Mouse (Mus musculus): ENCODE measurements around the gene Gfra1. TPM values are rescaled to one million over a fixed set of nuclear protein-coding genes. Genes with fewer than 3 reads are reported as not detected.

The Gfra1 gene
- polyA plus RNA-seq, 1 experiment from 2014 or later, result 15.0 TPM

DNA sequence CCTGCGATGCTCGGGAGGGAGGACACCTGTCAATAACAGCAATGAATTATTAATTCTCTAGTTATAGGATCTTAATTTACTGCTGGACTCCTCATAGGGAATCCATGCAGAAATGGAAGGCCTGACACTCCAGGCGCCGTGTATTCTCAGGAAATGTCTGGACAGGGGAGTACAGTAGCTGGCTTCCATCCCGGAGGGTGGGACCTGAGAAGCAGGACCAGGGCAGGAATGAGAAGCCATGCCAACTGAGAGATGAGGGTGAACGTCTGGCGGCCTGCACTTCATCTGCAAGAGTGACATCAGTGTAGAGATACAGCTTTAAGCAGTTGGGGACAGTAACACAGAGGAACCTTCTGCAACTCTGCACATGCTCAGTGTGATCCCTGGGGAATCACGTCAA lies 115.5 kb downstream of the Gfra1 start:
- H3K9me3 ChIP-seq (replicated peaks; ENCODE audit: control insufficient read depth, low read length), result no peaks in the 10 kb centered on the region
- no peak for ATAC-seq (replicated peaks; ENCODE audit: insufficient number of reproducible peaks, low FRiP score, low TSS enrichment, low read depth)
- WGBS, result 85% methylated on average over 8 of the region's 8 CpGs

DNA sequence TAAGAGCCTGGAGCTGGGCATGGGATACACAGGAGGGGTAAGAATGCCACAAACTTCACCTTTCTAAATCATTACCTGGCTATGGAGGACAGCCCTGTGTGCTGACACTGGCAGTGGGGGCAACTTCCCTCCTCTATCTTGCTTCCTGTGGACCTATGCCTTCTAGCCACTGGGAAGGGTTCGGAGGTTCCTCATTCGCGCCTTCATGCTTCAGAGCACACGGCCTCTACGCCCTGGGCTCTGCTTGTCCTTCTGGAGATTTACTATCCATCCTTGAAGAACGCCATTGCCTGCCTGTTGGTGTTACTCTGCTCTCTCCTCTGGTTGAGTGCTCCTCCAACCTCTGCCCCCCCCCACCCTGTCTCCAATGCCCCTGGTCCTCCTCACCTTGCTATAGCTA lies 118.9 kb downstream of the Gfra1 start:
- H3K27me3 ChIP-seq (ENCODE audit: control insufficient read depth, insufficient read depth, low read length), result no peaks in the 10 kb centered on the region; the same call in 1 of the 2 replicates
- H3K4me2 ChIP-seq (ENCODE audit: low read depth, low read length), result no peak overlapping the region
- no peaks in the 10 kb centered on the region for H3K9me3 ChIP-seq (replicated peaks; ENCODE audit: control insufficient read depth, low read length)
- WGBS, result 80% methylated on average over 6 of the region's 6 CpGs
- no peaks in the 10 kb centered on the region for H3K36me3 ChIP-seq (replicated peaks; ENCODE audit: control insufficient read depth, insufficient read depth, low read depth, low read length)
- H3K4me1 ChIP-seq (ENCODE audit: control insufficient read depth, insufficient read depth, low read length), result no peaks in the 10 kb centered on the region
- no peak overlapping the region for H3K4me3 ChIP-seq (ENCODE audit: low read depth, low read length)
- H3K9ac ChIP-seq (replicated peaks; ENCODE audit: low read length), result no peak overlapping the region
- no peak overlapping the region for H3K27ac ChIP-seq (replicated peaks; ENCODE audit: low read depth, low read length)
- ATAC-seq (replicated peaks; ENCODE audit: insufficient number of reproducible peaks, low FRiP score, low TSS enrichment, low read depth) (no peak), DNase-seq (ENCODE audit: low spot score) (no peak)

More for the DNA sequence above, 115.5 kb downstream of the Gfra1 start:
- H3K4me2 ChIP-seq (ENCODE audit: low read depth, low read length), result no peak overlapping the region
- H3K4me1 ChIP-seq (ENCODE audit: control insufficient read depth, insufficient read depth, low read length), result no peaks in the 10 kb centered on the region
- no peaks in the 10 kb centered on the region; the same call in 1 of the 2 replicates for H3K27me3 ChIP-seq (ENCODE audit: control insufficient read depth, insufficient read depth, low read length)
- H3K4me3 ChIP-seq (ENCODE audit: low read depth, low read length), result no peak overlapping the region
- no peak overlapping the region for H3K9ac ChIP-seq (replicated peaks; ENCODE audit: low read length)
- H3K27ac ChIP-seq (replicated peaks; ENCODE audit: low read depth, low read length), result no peak overlapping the region
- no peaks in the 10 kb centered on the region for H3K36me3 ChIP-seq (replicated peaks; ENCODE audit: control insufficient read depth, insufficient read depth, low read depth, low read length)
- DNase-seq (ENCODE audit: low spot score), result no peak

DNA sequence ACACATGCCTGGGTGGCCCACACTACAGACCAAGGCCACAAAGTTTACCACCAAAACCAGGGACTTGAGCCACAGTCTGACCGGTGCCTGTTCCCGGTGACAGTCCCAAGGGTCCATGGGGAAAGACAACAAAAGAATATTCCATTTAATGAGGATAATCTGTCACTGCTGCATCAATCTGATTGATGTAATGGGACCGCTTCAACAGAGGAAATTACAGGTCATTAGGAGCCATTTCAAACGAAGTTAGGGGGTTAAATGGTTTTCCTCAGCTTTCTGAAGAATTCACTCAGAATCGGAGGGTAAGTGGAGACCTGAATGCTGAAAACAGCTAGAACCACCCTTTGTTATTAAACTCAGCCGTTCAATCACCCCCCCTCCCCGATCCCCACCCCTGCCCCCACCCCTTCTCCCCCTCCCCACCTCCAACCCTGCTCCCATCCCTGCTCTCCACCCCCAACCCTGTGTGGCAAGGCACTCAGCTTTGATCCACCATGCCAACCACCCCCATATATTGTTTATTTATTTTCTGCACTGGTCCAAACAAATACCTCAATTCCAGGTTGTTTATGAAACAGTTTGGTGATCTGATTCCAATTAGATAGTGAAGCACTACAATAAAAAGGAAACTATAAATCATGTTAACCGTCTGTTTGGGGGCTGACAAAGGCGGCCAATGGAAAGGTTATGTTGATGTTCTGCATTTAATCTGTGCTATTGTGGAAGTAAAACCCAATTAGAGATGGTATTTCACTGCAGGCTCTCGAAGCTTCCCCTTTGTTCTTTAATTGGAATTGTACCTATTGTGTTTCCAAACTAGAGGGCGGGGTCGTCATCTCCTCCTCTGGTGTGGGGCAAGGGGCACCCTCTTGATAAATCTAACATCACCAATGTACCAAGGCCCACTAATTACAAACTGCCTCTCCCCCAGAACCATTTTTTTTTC lies 119.9 kb downstream of the Gfra1 start:
- Histone ChIP-seq H3K4me1 (ENCODE audit: control insufficient read depth, insufficient read depth, low read length) (no peaks in the 10 kb centered on the region), H3K9ac (replicated peaks; ENCODE audit: low read length) (no peak overlapping the region), H3K4me3 (ENCODE audit: low read depth, low read length) (no peak overlapping the region), H3K4me2 (ENCODE audit: low read depth, low read length) (no peak overlapping the region), H3K36me3 (replicated peaks; ENCODE audit: control insufficient read depth, insufficient read depth, low read depth, low read length) (no peaks in the 10 kb centered on the region), H3K27me3 (ENCODE audit: control insufficient read depth, insufficient read depth, low read length) (no peaks in the 10 kb centered on the region; the same call in 1 of the 2 replicates), H3K27ac (replicated peaks; ENCODE audit: low read depth, low read length) (no peak overlapping the region), H3K9me3 (replicated peaks; ENCODE audit: control insufficient read depth, low read length) (no peaks in the 10 kb centered on the region)
- DNase-seq (ENCODE audit: low spot score), result no peak
- no peak for ATAC-seq (replicated peaks; ENCODE audit: insufficient number of reproducible peaks, low FRiP score, low TSS enrichment, low read depth)
- WGBS, result 35% methylated on average over 12 of the region's 12 CpGs

DNA sequence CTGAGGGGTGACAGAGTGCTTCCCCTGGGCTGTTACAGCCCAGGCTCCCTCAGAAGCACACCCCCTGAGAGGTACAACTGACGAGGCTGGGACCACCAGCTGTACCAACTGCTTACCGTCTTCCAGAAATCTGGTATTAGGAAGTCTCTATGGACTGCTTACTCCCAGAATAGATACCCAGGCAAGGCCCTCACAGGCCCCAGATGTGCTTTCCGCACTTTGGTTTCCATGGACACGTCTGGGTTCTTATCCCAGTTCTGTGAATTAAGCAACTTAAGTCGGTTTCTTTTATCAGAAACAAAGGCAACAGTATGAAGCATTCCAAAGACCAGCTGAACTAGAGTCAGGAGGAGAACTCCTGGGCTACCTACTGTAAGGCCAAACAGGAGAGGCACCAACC lies 126.4 kb downstream of the Gfra1 start:
- Histone ChIP-seq H3K27me3 (ENCODE audit: control insufficient read depth, insufficient read depth, low read length) (no peaks in the 10 kb centered on the region), H3K4me2 (ENCODE audit: low read depth, low read length) (no peak overlapping the region), H3K4me1 (ENCODE audit: control insufficient read depth, insufficient read depth, low read length) (no peaks in the 10 kb centered on the region), H3K36me3 (replicated peaks; ENCODE audit: control insufficient read depth, insufficient read depth, low read depth, low read length) (no peaks in the 10 kb centered on the region), H3K9me3 (replicated peaks; ENCODE audit: control insufficient read depth, low read length) (no peaks in the 10 kb centered on the region), H3K4me3 (ENCODE audit: low read depth, low read length) (no peak overlapping the region), H3K9ac (replicated peaks; ENCODE audit: low read length) (no peak overlapping the region), H3K27ac (replicated peaks; ENCODE audit: low read depth, low read length) (no peak overlapping the region)
- WGBS, result 62% methylated on average over 5 of the region's 5 CpGs
- no peak for DNase-seq (ENCODE audit: low spot score)
- no peak for ATAC-seq (replicated peaks; ENCODE audit: insufficient number of reproducible peaks, low FRiP score, low TSS enrichment, low read depth)

DNA sequence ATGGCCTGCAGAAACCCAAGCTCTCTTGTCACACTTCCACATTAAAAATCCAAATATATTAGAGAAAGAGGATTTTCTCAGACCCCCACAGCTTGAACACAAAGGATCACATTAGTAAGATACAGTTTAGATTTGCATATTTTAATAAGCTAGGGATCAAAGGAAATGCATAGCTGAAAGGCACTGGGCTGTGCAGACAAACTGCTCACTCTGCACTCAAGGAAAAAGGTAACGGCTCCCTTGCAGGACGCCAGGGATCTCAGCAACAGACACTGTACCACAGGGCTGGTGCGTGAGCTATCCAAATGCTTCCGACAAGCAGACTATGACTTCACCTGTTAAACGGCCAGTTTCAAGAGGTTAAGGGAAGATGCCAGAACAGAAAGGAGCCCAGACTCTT lies 127.7 kb downstream of the Gfra1 start:
- H3K27me3 ChIP-seq (ENCODE audit: control insufficient read depth, insufficient read depth, low read length), result no peaks in the 10 kb centered on the region
- H3K9ac ChIP-seq (replicated peaks; ENCODE audit: low read length), result no peak overlapping the region
- H3K4me2 ChIP-seq (ENCODE audit: low read depth, low read length), result no peak overlapping the region
- DNase-seq (ENCODE audit: low spot score) (no peak), ATAC-seq (replicated peaks; ENCODE audit: insufficient number of reproducible peaks, low FRiP score, low TSS enrichment, low read depth) (no peak)
- H3K4me1 ChIP-seq (ENCODE audit: control insufficient read depth, insufficient read depth, low read length), result no peaks in the 10 kb centered on the region
- H3K36me3 ChIP-seq (replicated peaks; ENCODE audit: control insufficient read depth, insufficient read depth, low read depth, low read length), result no peaks in the 10 kb centered on the region
- H3K4me3 ChIP-seq (ENCODE audit: low read depth, low read length), result no peak overlapping the region
- no peaks in the 10 kb centered on the region for H3K9me3 ChIP-seq (replicated peaks; ENCODE audit: control insufficient read depth, low read length)
- H3K27ac ChIP-seq (replicated peaks; ENCODE audit: low read depth, low read length), result no peak overlapping the region
- WGBS, result 81% methylated on average over 5 of the region's 5 CpGs

DNA sequence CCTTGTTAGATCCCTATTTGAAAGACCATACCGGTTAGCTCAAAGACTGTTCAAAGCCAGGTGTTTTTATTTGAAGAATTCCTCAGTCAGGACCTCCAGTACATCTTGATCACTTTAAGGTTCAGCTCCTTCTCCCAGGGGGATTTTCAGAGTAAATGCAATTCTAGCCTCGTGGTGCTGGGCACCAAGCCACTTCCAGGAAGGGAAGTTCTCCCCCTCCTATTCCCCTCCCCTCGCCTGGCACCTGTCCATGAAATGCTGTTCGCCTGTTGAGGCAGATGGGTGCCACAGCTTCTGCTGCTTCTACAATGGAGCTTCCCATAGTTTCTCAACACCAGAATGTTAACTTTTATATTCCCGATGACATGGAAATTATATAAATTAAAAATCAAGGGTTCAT lies 139.2 kb downstream of the Gfra1 start:
- WGBS, result 81% methylated on average over 5 of the region's 5 CpGs
- Histone ChIP-seq H3K27ac (replicated peaks; ENCODE audit: low read depth, low read length) (no peak overlapping the region), H3K9ac (replicated peaks; ENCODE audit: low read length) (no peak overlapping the region), H3K36me3 (replicated peaks; ENCODE audit: control insufficient read depth, insufficient read depth, low read depth, low read length) (no peaks in the 10 kb centered on the region), H3K9me3 (replicated peaks; ENCODE audit: control insufficient read depth, low read length) (peaks cover 8% of the 10 kb centered on the region; the same call in 1 of the 2 replicates), H3K4me2 (ENCODE audit: low read depth, low read length) (no peak overlapping the region), H3K27me3 (ENCODE audit: control insufficient read depth, insufficient read depth, low read length) (no peaks in the 10 kb centered on the region), H3K4me1 (ENCODE audit: control insufficient read depth, insufficient read depth, low read length) (no peaks in the 10 kb centered on the region), H3K4me3 (ENCODE audit: low read depth, low read length) (no peak overlapping the region)
- ATAC-seq (replicated peaks; ENCODE audit: insufficient number of reproducible peaks, low FRiP score, low TSS enrichment, low read depth), result no peak
- no peak for DNase-seq (ENCODE audit: low spot score)

DNA sequence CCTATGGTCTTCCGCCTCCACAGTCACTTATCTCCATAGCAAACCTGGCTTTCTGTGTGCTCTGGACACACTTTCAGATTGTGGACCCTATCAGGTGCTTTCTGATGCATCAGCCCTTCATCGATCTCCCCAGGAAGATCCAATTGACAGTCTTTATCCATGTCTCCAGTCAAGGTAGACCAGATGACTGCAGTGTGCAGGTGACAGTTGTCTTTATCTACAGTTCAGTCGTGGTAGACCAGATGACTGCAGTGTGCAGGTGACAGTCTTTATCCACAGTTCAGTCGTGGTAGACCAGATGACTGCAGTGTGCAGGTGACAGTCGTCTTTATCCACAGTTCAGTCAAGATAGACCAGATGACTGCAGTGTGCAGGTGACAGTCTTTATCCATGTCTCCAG lies 140.0 kb downstream of the Gfra1 start:
- Histone ChIP-seq H3K27me3 (ENCODE audit: control insufficient read depth, insufficient read depth, low read length) (no peaks in the 10 kb centered on the region), H3K9me3 (replicated peaks; ENCODE audit: control insufficient read depth, low read length) (peaks cover 8% of the 10 kb centered on the region; the same call in 1 of the 2 replicates), H3K36me3 (replicated peaks; ENCODE audit: control insufficient read depth, insufficient read depth, low read depth, low read length) (no peaks in the 10 kb centered on the region), H3K9ac (replicated peaks; ENCODE audit: low read length) (no peak overlapping the region), H3K4me3 (ENCODE audit: low read depth, low read length) (no peak overlapping the region), H3K27ac (replicated peaks; ENCODE audit: low read depth, low read length) (no peak overlapping the region), H3K4me2 (ENCODE audit: low read depth, low read length) (no peak overlapping the region), H3K4me1 (ENCODE audit: control insufficient read depth, insufficient read depth, low read length) (no peaks in the 10 kb centered on the region)
- ATAC-seq (replicated peaks; ENCODE audit: insufficient number of reproducible peaks, low FRiP score, low TSS enrichment, low read depth), result no peak
- 86% methylated on average over 5 of the region's 5 CpGs for WGBS
- DNase-seq (ENCODE audit: low spot score), result no peak

DNA sequence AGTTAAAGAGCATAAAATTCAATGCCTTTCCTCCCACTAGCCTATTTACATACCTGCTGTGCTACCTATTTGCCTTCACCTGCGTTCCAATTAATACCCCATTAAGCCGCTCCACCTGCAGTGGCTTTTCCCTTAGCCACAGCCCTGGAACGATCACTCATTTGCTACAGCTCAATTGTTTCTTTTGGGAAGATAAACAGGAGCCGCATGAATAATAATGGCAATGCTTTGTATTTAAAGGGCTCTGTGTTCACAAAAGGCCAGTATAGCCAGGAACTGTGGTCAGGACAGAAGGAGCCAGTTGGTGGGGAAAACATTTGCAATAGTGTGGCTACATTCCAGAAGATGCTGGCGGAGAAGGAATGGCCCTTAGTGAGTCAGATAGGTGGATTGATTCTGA lies 141.1 kb downstream of the Gfra1 start:
- no peaks in the 10 kb centered on the region for H3K4me1 ChIP-seq (ENCODE audit: control insufficient read depth, insufficient read depth, low read length)
- H3K36me3 ChIP-seq (replicated peaks; ENCODE audit: control insufficient read depth, insufficient read depth, low read depth, low read length), result no peaks in the 10 kb centered on the region
- WGBS, result 91% methylated on average over 5 of the region's 5 CpGs
- DNase-seq (ENCODE audit: low spot score), result no peak
- no peak for ATAC-seq (replicated peaks; ENCODE audit: insufficient number of reproducible peaks, low FRiP score, low TSS enrichment, low read depth)
- no peak overlapping the region for H3K4me2 ChIP-seq (ENCODE audit: low read depth, low read length)
- no peaks in the 10 kb centered on the region for H3K27me3 ChIP-seq (ENCODE audit: control insufficient read depth, insufficient read depth, low read length)
- H3K9ac ChIP-seq (replicated peaks; ENCODE audit: low read length), result no peak overlapping the region
- H3K27ac ChIP-seq (replicated peaks; ENCODE audit: low read depth, low read length), result no peak overlapping the region
- no peak overlapping the region for H3K4me3 ChIP-seq (ENCODE audit: low read depth, low read length)
- H3K9me3 ChIP-seq (replicated peaks; ENCODE audit: control insufficient read depth, low read length), result peaks cover 8% of the 10 kb centered on the region; the same call in 1 of the 2 replicates

Measured in embryonic facial prominence, embryonic 11.5 days (tissue).